Mouse (Mus musculus): ENCODE results near the gene 2310061I04Rik. TPM values are rescaled to one million over a fixed set of nuclear protein-coding genes. Genes with fewer than 3 reads are reported as not detected.

The 2310061I04Rik gene
- polyA plus RNA-seq, 1 experiment from 2014 or later = 32.7 TPM

- Histone ChIP-seq H3K36me3 (ENCODE audit: inconsistent target) (peaks cover 38% of the 10 kb centered on the region), H3K27ac (no peak overlapping the region), H3K79me2 (ENCODE audit: inconsistent target) (peaks cover 6% of the 10 kb centered on the region; the same call in 1 of the 2 replicates), H3K4me3 (ENCODE audit: inconsistent target) (no peak overlapping the region)
- 60% methylated on average over 1 of the region's 1 CpGs for WGBS (ENCODE audit: missing documents)
Measured at GRCm38 (mm10) chr17:35848112-35848511, 49.1 kb downstream of the 2310061I04Rik start.

- Histone ChIP-seq H3K36me3 (ENCODE audit: inconsistent target) (peaks cover 23% of the 10 kb centered on the region), H3K4me3 (ENCODE audit: inconsistent target) (no peak overlapping the region), H3K27ac (no peak overlapping the region), H3K79me2 (ENCODE audit: inconsistent target) (peaks cover 21% of the 10 kb centered on the region)
- WGBS (ENCODE audit: missing documents) = 85% methylated on average over 3 of the region's 3 CpGs
Measured at GRCm38 (mm10) chr17:35843514-35843913, 53.7 kb downstream of the 2310061I04Rik start.

Other genes with a start within 250 kb of the 2310061I04Rik start
- gene Vars2, start 229.8 kb downstream of the 2310061I04Rik start, polyA plus RNA-seq (2018) = 3.5 to 5.8 TPM (median 4.5 TPM) in 3 replicates
- gene Gtf2h4, start 223.7 kb downstream of the 2310061I04Rik start, polyA plus RNA-seq (2018) = 6.2 to 17.0 TPM (median 10.0 TPM) in 3 replicates
- gene Ddr1, start 192.8 kb downstream of the 2310061I04Rik start, polyA plus RNA-seq (2018) = 0.27 to 0.42 TPM in 2 of 3 replicates, not detected in the other
- gene Ier3, start 75.7 kb downstream of the 2310061I04Rik start, polyA plus RNA-seq (2018) = 20.7 to 61.5 TPM (median 37.3 TPM) in 3 replicates
- 42.9 to 64.8 TPM (median 56.1 TPM) in 3 replicates for gene Flot1, start 74.2 kb downstream of the 2310061I04Rik start, polyA plus RNA-seq (2018)
- gene Tubb5, start 59.1 kb downstream of the 2310061I04Rik start, polyA plus RNA-seq (2018) = 187 to 603 TPM (median 205 TPM) in 3 replicates
- gene Mdc1, start 55.9 kb downstream of the 2310061I04Rik start, polyA plus RNA-seq (2018) = 12.5 to 32.8 TPM (median 22.9 TPM) in 3 replicates
- gene Nrm, start 36.1 kb downstream of the 2310061I04Rik start, polyA plus RNA-seq (2018) = 5.9 to 14.4 TPM (median 6.8 TPM) in 3 replicates
- 166 to 235 TPM (median 189 TPM) in 3 replicates for gene Ppp1r18, start 31.8 kb downstream of the 2310061I04Rik start, polyA plus RNA-seq (2018)
- gene Dhx16, start 17.6 kb downstream of the 2310061I04Rik start, polyA plus RNA-seq (2018) = 19.3 to 24.2 TPM (median 19.8 TPM) in 3 replicates
- 3.8 to 11.5 TPM (median 6.7 TPM) in 3 replicates for gene Atat1, start 12.6 kb upstream of the 2310061I04Rik start, polyA plus RNA-seq (2018)
- 31.2 to 75.1 TPM (median 49.9 TPM) in 3 replicates for gene Mrps18b, start 19.0 kb upstream of the 2310061I04Rik start, polyA plus RNA-seq (2018)
- gene Ppp1r10, start 19.0 kb upstream of the 2310061I04Rik start, polyA plus RNA-seq (2018) = 27.4 to 97.8 TPM (median 35.0 TPM) in 3 replicates
- gene Abcf1, start 72.3 kb upstream of the 2310061I04Rik start, polyA plus RNA-seq (2018) = 65.4 to 217 TPM (median 77.6 TPM) in 3 replicates
- gene Gnl1, start 82.4 kb upstream of the 2310061I04Rik start, polyA plus RNA-seq (2018) = 24.9 to 38.6 TPM (median 28.9 TPM) in 3 replicates
- gene Prr3, start 82.8 kb upstream of the 2310061I04Rik start, polyA plus RNA-seq (2018) = 8.8 to 13.9 TPM (median 9.5 TPM) in 3 replicates
- 34.5 to 71.7 TPM (median 59.9 TPM) in 3 replicates for gene H2-T24, start 123.1 kb upstream of the 2310061I04Rik start, polyA plus RNA-seq (2018)
- gene H2-T23, start 135.4 kb upstream of the 2310061I04Rik start, polyA plus RNA-seq (2018) = 196 to 602 TPM (median 274 TPM) in 3 replicates
- gene H2-T22, start 145.3 kb upstream of the 2310061I04Rik start, polyA plus RNA-seq (2018) = 56.5 to 198 TPM (median 94.0 TPM) in 3 replicates
- not detected in 3 replicates for gene Gm6034, start 145.5 kb upstream of the 2310061I04Rik start, polyA plus RNA-seq (2018)
- gene Gm11127, start 160.9 kb upstream of the 2310061I04Rik start, polyA plus RNA-seq (2018) = 0.16 to 0.64 TPM (median 0.34 TPM) in 3 replicates
- gene Gm19684, start 224.2 kb upstream of the 2310061I04Rik start, polyA plus RNA-seq (2018) = 0.22 to 0.67 TPM in 2 of 3 replicates, not detected in the other
- gene Gm7030, start 232.0 kb upstream of the 2310061I04Rik start, polyA plus RNA-seq (2018) = not detected in 3 replicates